Mouse (Mus musculus) forebrain, embryonic 10.5 days (tissue): Measurements from ENCODE around the gene Smco3. TPM values are rescaled to one million over a fixed set of nuclear protein-coding genes. Genes with fewer than 3 reads are reported as not detected.
A peak's percentile ranks its signal among the peaks of the same experiment; 100 is the strongest.

Experiments used
- DNase-seq: peaks from one replicate; pipeline ENCODE4 v3.0.0-alpha.2; 2017; ENCODE audit warnings: low spot score; ENCODE audit errors: extremely low spot score
- H3K27ac ChIP-seq: fragments of 300-500 bp; sonication (generic); 2 replicates; pipeline ENCODE4 v1.5.1; 2016; ENCODE audit warnings: mild to moderate bottlenecking
- H3K27me3 ChIP-seq: fragments of 300-500 bp; sonication (generic); 2 replicates; pipeline ENCODE4 v1.6.1; 2016; ENCODE audit warnings: mild to moderate bottlenecking; ENCODE audit not compliant: poor library complexity, severe bottlenecking
- H3K36me3 ChIP-seq: fragments of 300-500 bp; sonication (generic); replicated peaks from 2 replicates; pipeline ENCODE4 v1.6.1; 2016; ENCODE audit warnings: mild to moderate bottlenecking, moderate library complexity
- H3K4me1 ChIP-seq: fragments of 300-500 bp; sonication (generic); 2 replicates; pipeline ENCODE4 v1.6.1; 2016
- H3K4me3 ChIP-seq: fragments of 300-500 bp; sonication (generic); 2 replicates; pipeline ENCODE4 v1.5.1; 2016; ENCODE audit warnings: mild to moderate bottlenecking, moderate library complexity
- H3K9me3 ChIP-seq: fragments of 300-500 bp; sonication (generic); 2 replicates; pipeline ENCODE4 v1.6.1; 2016; ENCODE audit warnings: mild to moderate bottlenecking, moderate library complexity
- WGBS: fragments of 180-500 bp; shearing (Covaris S2); methylation state at CpG from one replicate; pipeline ENCODE4 v1.1.7; 2016; 5-methylcytosine and 5-hydroxymethylcytosine counted together
- polyA plus RNA-seq: library from polyadenylated mRNA; unstranded; fragments of >200 nt; fragmentation: Nextera tagmentation; extraction: Ambion mirVana; gene quantifications from 2 replicates; pipeline ENCODE4 v1.2.1, GENCODE M21; 2016

Smco3 gene
- polyA plus RNA-seq, 1 experiment from 2014 or later, result not detected

DNA sequence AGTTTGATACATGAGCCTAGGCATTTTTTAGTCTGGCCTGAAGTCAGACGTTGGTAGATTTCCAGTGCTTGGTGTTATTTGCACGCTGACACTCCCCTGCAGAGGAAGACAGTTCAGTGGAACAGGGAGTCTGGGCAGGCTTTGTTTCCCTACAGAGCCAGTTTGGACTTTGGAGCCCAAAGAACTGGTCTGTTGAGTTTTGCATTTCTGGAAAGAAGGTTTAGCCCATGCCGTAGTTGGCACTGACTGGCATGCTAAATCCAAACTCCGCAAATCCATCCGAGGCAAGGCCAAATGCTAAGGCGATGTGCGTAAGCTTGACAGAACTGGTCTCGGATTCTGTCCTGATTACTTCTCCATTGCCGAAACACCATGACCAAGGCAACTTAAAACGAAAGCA, 24.1 kb downstream of the Smco3 start:
- Histone ChIP-seq H3K36me3 (peaks cover 62% of the 10 kb centered on the region), H3K4me3 (no peak overlapping the region), H3K27ac (no peak overlapping the region), H3K4me1 (peaks cover 26% of the 10 kb centered on the region), H3K27me3 (no peaks in the 10 kb centered on the region), H3K9me3 (no peaks in the 10 kb centered on the region)
- WGBS, result 91% methylated on average over 10 of the region's 10 CpGs
- DNase-seq, result no peak

DNA sequence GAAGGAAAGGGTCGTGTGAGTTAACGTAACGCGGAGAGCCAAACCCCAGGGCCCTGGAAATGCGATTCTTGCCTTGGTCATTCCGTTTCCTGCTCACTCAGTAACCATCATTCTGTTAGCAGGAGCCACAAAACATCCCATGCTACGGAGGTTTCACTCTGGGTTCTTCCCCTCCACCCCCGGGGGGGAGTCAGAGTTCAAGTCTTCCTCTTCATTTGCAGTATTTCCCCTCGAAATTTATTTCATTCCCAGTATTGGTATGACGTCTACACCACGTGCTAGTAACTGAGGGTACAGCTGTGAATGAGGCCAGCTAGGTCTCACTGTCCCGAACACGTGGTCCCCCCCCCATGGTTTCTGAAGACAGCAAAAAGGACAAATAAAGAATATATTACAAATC, 25.6 kb downstream of the Smco3 start:
- H3K9me3 ChIP-seq, result no peaks in the 10 kb centered on the region
- DNase-seq, result no peak
- H3K4me1 ChIP-seq, result peaks cover 30% of the 10 kb centered on the region
- 84% methylated on average over 13 of the region's 13 CpGs for WGBS
- H3K4me3 ChIP-seq, result peak overlapping the region; percentile 87
- H3K27ac ChIP-seq, result no peak overlapping the region
- no peaks in the 10 kb centered on the region for H3K27me3 ChIP-seq
- H3K36me3 ChIP-seq, result peaks cover 48% of the 10 kb centered on the region

GRCm38 (mm10) chr6:136809077-136809476, 26.2 kb downstream of the Smco3 start:
- no peak for DNase-seq
- Histone ChIP-seq H3K4me3 (peak overlapping the region; percentile 87), H3K36me3 (peaks cover 42% of the 10 kb centered on the region), H3K27ac (peak overlapping the region; percentile 88; the same call in 1 of the 2 replicates), H3K27me3 (no peaks in the 10 kb centered on the region), H3K9me3 (no peaks in the 10 kb centered on the region), H3K4me1 (peaks cover 32% of the 10 kb centered on the region)
- WGBS, result 43% methylated on average over 14 of the region's 14 CpGs

DNA sequence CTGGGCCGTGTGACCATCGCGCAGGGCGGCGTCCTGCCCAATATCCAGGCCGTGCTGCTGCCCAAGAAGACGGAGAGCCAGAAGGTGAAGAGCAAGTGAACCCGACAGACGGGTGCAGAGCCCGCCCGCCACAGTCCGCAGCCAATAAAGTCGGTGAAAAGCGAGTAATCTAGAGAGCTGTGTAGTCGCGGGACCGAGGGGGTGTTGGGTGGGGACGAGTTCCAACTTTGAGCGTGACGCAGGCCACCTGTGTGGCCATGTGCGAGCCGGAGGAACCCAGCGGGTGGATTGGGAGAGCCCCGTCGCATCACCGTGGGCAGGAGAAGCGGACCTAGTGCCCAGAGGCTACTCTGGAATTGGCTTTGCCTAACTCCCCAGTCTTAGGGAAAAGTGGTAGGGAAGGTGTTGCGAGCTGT, 26.6 kb downstream of the Smco3 start:
- WGBS, result under 1% methylated on average over 28 of the region's 28 CpGs
- H3K9me3 ChIP-seq, result no peaks in the 10 kb centered on the region
- peak; percentile 32 for DNase-seq
- peaks cover 38% of the 10 kb centered on the region for H3K36me3 ChIP-seq
- H3K4me1 ChIP-seq, result peaks cover 33% of the 10 kb centered on the region
- H3K4me3 ChIP-seq, result peak overlapping the region; percentile 87
- peak overlapping the region; percentile 88 for H3K27ac ChIP-seq
- no peaks in the 10 kb centered on the region for H3K27me3 ChIP-seq

DNA sequence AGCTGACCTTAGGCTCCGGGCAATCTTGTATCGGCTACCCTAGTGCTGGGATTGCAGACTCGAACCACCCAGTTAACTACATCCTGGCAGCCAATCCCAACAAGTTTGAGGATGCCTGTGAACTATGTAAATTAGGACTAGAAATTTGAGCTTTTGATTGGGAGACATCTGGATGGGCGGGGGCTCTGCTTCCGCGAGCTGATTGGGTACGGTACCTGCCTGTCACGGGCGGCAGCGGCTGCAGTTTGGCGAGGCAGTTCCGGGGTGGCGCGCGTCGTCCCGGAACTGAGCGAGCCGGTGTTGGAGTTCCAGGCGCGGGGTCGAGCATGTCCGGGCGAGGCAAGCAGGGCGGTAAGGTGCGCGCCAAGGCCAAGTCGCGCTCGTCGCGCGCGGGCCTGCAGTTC, 27.2 kb downstream of the Smco3 start, which contains the start of gene H2afj:
Gene H2afj, plus strand, starts transcription at position 231 of the 404 bp plus-strand sequence.
- Histone ChIP-seq H3K4me3 (peak within 1 kb of the TSS; percentile 87), H3K36me3 (peaks cover 32% of the 10 kb centered on the region), H3K4me1 (peaks cover 39% of the 10 kb centered on the region), H3K27me3 (no peaks in the 10 kb centered on the region), H3K9me3 (no peaks in the 10 kb centered on the region), H3K27ac (peak within 1 kb of the TSS; percentile 88)
- WGBS, result under 1% methylated on average over 34 of the region's 34 CpGs
- peak; percentile 96 for DNase-seq

GRCm38 (mm10) chr6:136807395-136808013, 27.7 kb downstream of the Smco3 start:
- H3K4me1 ChIP-seq, result peaks cover 42% of the 10 kb centered on the region
- H3K36me3 ChIP-seq, result peaks cover 27% of the 10 kb centered on the region
- H3K4me3 ChIP-seq, result peak overlapping the region; percentile 87
- 42% methylated on average over 18 of the region's 18 CpGs for WGBS
- peak overlapping the region; percentile 88 for H3K27ac ChIP-seq
- H3K9me3 ChIP-seq, result no peaks in the 10 kb centered on the region
- no peaks in the 10 kb centered on the region for H3K27me3 ChIP-seq
- DNase-seq, result peak; percentile 32

GRCm38 (mm10) chr6:136806819-136807218, 28.4 kb downstream of the Smco3 start:
- WGBS, result 67% methylated on average over 5 of the region's 5 CpGs
- DNase-seq, result no peak
- peak overlapping the region; percentile 88; the same call in 1 of the 2 replicates for H3K27ac ChIP-seq
- no peaks in the 10 kb centered on the region for H3K9me3 ChIP-seq
- H3K4me1 ChIP-seq, result peaks cover 42% of the 10 kb centered on the region
- H3K27me3 ChIP-seq, result no peaks in the 10 kb centered on the region
- H3K36me3 ChIP-seq, result peaks cover 20% of the 10 kb centered on the region
- no peak overlapping the region for H3K4me3 ChIP-seq

GRCm38 (mm10) chr6:136805409-136805775, 29.9 kb downstream of the Smco3 start:
- H3K4me1 ChIP-seq, result peaks cover 42% of the 10 kb centered on the region
- H3K36me3 ChIP-seq, result peaks cover 9% of the 10 kb centered on the region
- no peaks in the 10 kb centered on the region for H3K9me3 ChIP-seq
- no peaks in the 10 kb centered on the region for H3K27me3 ChIP-seq
- 88% methylated on average over 1 of the region's 1 CpGs for WGBS
- no peak for DNase-seq
- H3K4me3 ChIP-seq, result no peak overlapping the region
- no peak overlapping the region for H3K27ac ChIP-seq

DNA sequence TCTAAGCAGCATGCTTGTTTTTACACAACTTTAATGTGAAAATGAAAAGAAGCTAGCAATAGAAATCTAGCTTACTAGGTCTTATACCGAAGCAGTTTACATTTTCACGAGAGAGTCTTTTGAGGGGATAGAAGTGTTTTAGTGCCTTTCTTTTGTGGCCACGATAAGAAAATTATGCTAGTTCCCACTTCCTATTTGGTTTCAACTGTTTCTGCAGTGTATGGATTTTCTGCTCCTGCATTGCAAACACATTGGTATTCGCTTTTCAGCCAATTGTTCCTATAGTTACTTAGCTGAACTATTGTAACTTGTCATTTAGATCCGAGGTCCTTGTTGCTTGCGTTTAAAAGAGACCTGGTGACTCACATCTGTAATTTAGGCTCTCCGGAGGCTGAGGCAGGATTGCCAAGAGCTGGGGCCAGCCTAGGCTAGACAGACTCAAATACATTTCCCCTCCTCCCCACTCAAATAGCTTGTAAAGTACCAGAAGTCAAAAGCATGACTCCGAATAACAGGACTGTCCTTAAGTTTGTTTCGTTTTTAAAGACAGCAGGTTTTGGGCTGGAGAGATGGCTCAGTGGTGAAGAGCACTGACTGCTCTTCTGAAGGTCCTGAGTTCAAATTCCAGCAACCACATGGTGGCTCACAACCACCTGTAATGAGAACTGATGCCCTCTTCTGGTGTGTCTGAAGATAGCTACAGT, 30.4 kb downstream of the Smco3 start:
- Histone ChIP-seq H3K27me3 (no peaks in the 10 kb centered on the region), H3K9me3 (no peaks in the 10 kb centered on the region), H3K27ac (peak overlapping the region; percentile 98), H3K4me1 (peaks cover 42% of the 10 kb centered on the region), H3K36me3 (peaks cover 4% of the 10 kb centered on the region; the same call in 1 of the 2 replicates), H3K4me3 (peak overlapping the region; percentile 62)
- no peak for DNase-seq
- 38% methylated on average over 9 of the region's 9 CpGs for WGBS

- under 1% methylated on average over 50 of the region's 50 CpGs for WGBS
- Histone ChIP-seq H3K4me1 (peaks cover 33% of the 10 kb centered on the region), H3K36me3 (no peaks in the 10 kb centered on the region), H3K27ac (peak within 1 kb of the TSS; percentile 98), H3K9me3 (no peaks in the 10 kb centered on the region), H3K27me3 (no peaks in the 10 kb centered on the region), H3K4me3 (peak within 1 kb of the TSS; percentile 62)
- DNase-seq, result peak; percentile 92
Observed at GRCm38 (mm10) chr6:136803739-136804633, 31.3 kb downstream of the Smco3 start, which contains the start of gene Hist4h4. Gene Hist4h4, minus strand, starts transcription at chr6:136804415.

DNA sequence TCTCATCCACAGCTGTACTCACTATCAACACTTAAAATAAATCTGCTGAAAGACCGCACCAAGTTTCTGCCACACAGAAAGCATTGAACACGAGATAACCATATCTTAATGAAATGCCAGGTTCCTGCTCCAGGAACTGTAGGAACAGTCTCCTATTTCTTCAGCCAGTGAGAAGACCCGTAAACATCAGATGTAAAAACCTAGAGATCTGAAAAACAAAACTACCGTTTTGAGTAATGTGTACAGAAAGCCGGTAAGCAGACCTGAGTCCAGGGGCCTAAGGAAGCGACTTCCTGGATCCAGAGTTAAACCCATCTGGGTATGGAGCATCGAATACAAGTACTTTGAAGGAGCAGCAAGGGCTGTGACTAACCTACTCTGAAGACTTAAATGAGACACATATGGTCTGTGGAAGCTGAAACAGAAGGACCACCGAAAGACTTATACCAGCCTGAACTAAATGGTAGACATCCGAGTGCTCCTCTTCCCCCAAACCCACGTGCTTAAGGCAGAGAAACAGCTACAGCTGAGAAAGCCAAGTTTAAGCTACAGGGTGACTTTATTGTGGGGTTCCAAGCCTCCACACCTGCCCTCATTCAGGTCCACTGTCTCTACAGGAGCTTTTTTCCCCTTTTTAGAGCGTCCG, 32.0 kb downstream of the Smco3 start:
- 25% methylated on average over 12 of the region's 12 CpGs for WGBS
- DNase-seq, result no peak
- Histone ChIP-seq H3K4me1 (peaks cover 27% of the 10 kb centered on the region), H3K4me3 (peak overlapping the region; percentile 62), H3K9me3 (no peaks in the 10 kb centered on the region), H3K27ac (peak overlapping the region; percentile 98), H3K27me3 (no peaks in the 10 kb centered on the region), H3K36me3 (no peaks in the 10 kb centered on the region)

DNA sequence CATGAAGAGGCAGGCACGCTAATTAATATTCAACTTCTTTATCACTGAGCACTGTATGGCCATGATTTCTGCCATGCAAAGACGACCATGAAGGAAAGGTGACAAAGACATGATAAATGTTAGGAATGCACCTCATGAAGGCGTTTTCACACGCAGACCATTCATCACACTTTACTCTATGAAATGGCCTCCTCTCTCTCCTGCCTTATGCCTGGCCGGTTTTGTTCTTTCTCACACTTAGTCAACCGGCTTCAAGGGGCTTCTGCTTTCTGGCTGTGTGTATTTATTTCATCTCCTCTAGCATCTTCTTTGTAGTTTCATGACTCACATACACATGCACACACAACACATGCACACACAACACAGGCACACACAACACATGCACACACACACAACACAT, 34.0 kb downstream of the Smco3 start:
- no peak for DNase-seq
- no peak overlapping the region for H3K4me3 ChIP-seq
- no peak overlapping the region for H3K27ac ChIP-seq
- 92% methylated on average over 6 of the region's 6 CpGs for WGBS
- no peaks in the 10 kb centered on the region for H3K9me3 ChIP-seq
- no peaks in the 10 kb centered on the region for H3K36me3 ChIP-seq
- no peaks in the 10 kb centered on the region for H3K27me3 ChIP-seq
- H3K4me1 ChIP-seq, result peaks cover 16% of the 10 kb centered on the region
